Mouse (Mus musculus) limb, embryonic 11.5 days (tissue): ENCODE results near the gene Hspa1b. TPM values are rescaled to one million over a fixed set of nuclear protein-coding genes. Genes with fewer than 3 reads are reported as not detected.
"Not testable (repeated sequence)": the region's sequence is repeated elsewhere in the genome, so short reads cannot be mapped to it uniquely, and the experiment has no call there.

Source experiments
- ATAC-seq: fragments of 200-750 bp; cut with Nextera tagmentation; 2 replicates; pipeline ENCODE4 v1.8.0; 2017; ENCODE audit warnings: low read depth; ENCODE audit not compliant: insufficient number of reproducible peaks, low FRiP score, low TSS enrichment
- DNase-seq: peaks from one replicate; pipeline ENCODE4 v3.0.0-alpha.2; 2015; ENCODE audit warnings: low spot score
- H3K27ac ChIP-seq: fragments of 300-500 bp; sonication (generic); replicated peaks from 2 replicates; pipeline ENCODE4 v1.5.1; 2014; ENCODE audit warnings: low read depth, mild to moderate bottlenecking, low read length
- H3K27me3 ChIP-seq: fragments of 300-500 bp; sonication (generic); 2 replicates; pipeline ENCODE4 v1.6.1; 2014; ENCODE audit warnings: mild to moderate bottlenecking, low read length, mixed read lengths; ENCODE audit not compliant: control insufficient read depth, insufficient read depth
- H3K36me3 ChIP-seq: fragments of 300-500 bp; sonication (generic); 2 replicates; pipeline ENCODE4 v1.6.1; 2014; ENCODE audit warnings: mild to moderate bottlenecking, low read length, moderate library complexity, mixed read lengths; ENCODE audit not compliant: control insufficient read depth, insufficient read depth
- H3K4me1 ChIP-seq: fragments of 300-500 bp; sonication (generic); 2 replicates; pipeline ENCODE4 v1.6.1; 2014; ENCODE audit warnings: low read length, mixed read lengths; ENCODE audit not compliant: control insufficient read depth, insufficient read depth
- H3K4me2 ChIP-seq: fragments of 300-500 bp; sonication (generic); 2 replicates; pipeline ENCODE4 v1.6.1; 2014; ENCODE audit warnings: low read depth, mild to moderate bottlenecking, moderate library complexity; ENCODE audit not compliant: severe bottlenecking
- H3K4me3 ChIP-seq: fragments of 300-500 bp; sonication (generic); 2 replicates; pipeline ENCODE4 v1.5.1; 2014; ENCODE audit warnings: low read depth, low read length
- H3K9ac ChIP-seq: fragments of 300-500 bp; sonication (generic); 2 replicates; pipeline ENCODE4 v1.6.1; 2014; ENCODE audit warnings: mild to moderate bottlenecking, low read length
- H3K9me3 ChIP-seq: fragments of 300-500 bp; sonication (generic); 2 replicates; pipeline ENCODE4 v1.6.1; 2016; ENCODE audit warnings: low read length; ENCODE audit not compliant: control insufficient read depth
- WGBS: fragments of 180-500 bp; shearing (Covaris S2); extraction: QIAGEN DNeasy Blood & Tissue Kit; methylation state at CpG from one replicate; pipeline ENCODE4 v1.1.7; 2014; 5-methylcytosine and 5-hydroxymethylcytosine counted together
- polyA plus RNA-seq: library from polyadenylated mRNA; unstranded; fragments of >200 nt; fragmentation: Nextera tagmentation; extraction: Ambion mirVana; gene quantifications from 2 replicates; pipeline ENCODE4 v1.2.1, GENCODE M21; 2014

Gene Hspa1b
- polyA plus RNA-seq, 1 experiment from 2014 or later = 0.43 TPM

GRCm38 (mm10) chr17:34962125-34962524, 3.1 kb upstream of the Hspa1b start:
- no peaks in the 10 kb centered on the region for H3K27me3 ChIP-seq
- ATAC-seq = no peak
- WGBS = 33% methylated on average over 3 of the region's 3 CpGs
- no peak overlapping the region for H3K4me3 ChIP-seq
- no peaks in the 10 kb centered on the region for H3K9me3 ChIP-seq
- DNase-seq = no peak
- no peaks in the 10 kb centered on the region for H3K36me3 ChIP-seq
- H3K9ac ChIP-seq = no peak overlapping the region
- no peak overlapping the region for H3K27ac ChIP-seq
- H3K4me2 ChIP-seq = no peak overlapping the region
- H3K4me1 ChIP-seq = peaks cover 7% of the 10 kb centered on the region; the same call in 1 of the 2 replicates

GRCm38 (mm10) chr17:34960702-34961493, 1.9 kb upstream of the Hspa1b start:
- no peak for ATAC-seq

GRCm38 (mm10) chr17:34959881-34960515, 960 bp upstream of the Hspa1b start:
- peaks cover 5% of the 10 kb centered on the region; the same call in 1 of the 2 replicates for H3K27me3 ChIP-seq
- 13% methylated on average over 12 of the region's 12 CpGs for WGBS
- peak; percentile 45 for DNase-seq

More at GRCm38 (mm10) chr17:34960702-34961493, 1.9 kb upstream of the Hspa1b start:
- Histone ChIP-seq H3K9me3 (no peaks in the 10 kb centered on the region), H3K4me1 (peaks cover 7% of the 10 kb centered on the region; the same call in 1 of the 2 replicates), H3K4me2 (no peak overlapping the region), H3K9ac (no peak overlapping the region), H3K27ac (no peak overlapping the region), H3K27me3 (peaks cover 4% of the 10 kb centered on the region; the same call in 1 of the 2 replicates), H3K4me3 (no peak overlapping the region), H3K36me3 (no peaks in the 10 kb centered on the region)
- no peak for DNase-seq

DNA sequence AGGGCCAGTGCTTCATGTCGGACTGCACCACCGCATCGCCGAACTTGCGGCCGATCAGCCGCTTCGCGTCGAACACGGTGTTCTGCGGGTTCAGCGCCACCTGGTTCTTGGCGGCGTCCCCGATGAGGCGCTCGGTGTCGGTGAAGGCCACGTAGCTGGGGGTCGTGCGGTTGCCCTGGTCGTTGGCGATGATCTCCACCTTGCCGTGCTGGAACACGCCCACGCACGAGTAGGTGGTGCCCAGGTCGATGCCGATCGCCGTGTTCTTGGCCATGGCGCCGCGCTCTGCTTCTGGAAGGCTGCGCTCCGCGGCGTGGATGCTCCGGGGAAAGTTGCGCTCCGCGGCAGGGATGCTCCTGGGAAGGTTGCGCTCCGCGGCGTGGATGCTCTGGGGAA, 306 bp downstream of the Hspa1b start:
- not testable (repeated sequence) for H3K4me1 ChIP-seq, DNase-seq, H3K9me3 ChIP-seq, H3K27me3 ChIP-seq, H3K9ac ChIP-seq, H3K36me3 ChIP-seq, H3K27ac ChIP-seq
- WGBS = 1% methylated on average over 19 of the region's 47 CpGs
- Histone ChIP-seq H3K4me2 (peak overlapping the region; percentile 60), H3K4me3 (peak overlapping the region; percentile 48)
- ATAC-seq = peak; percentile 32; the same call in 1 of the 2 replicates

More at GRCm38 (mm10) chr17:34959881-34960515, 960 bp upstream of the Hspa1b start:
- peak; percentile 24; the same call in 1 of the 2 replicates for ATAC-seq
- peak overlapping the region; percentile 43; the same call in 1 of the 2 replicates for H3K9ac ChIP-seq
- H3K36me3 ChIP-seq = no peaks in the 10 kb centered on the region
- no peaks in the 10 kb centered on the region for H3K9me3 ChIP-seq
- no peak overlapping the region for H3K27ac ChIP-seq
- H3K4me3 ChIP-seq = peak overlapping the region; percentile 48
- H3K4me1 ChIP-seq = peaks cover 7% of the 10 kb centered on the region; the same call in 1 of the 2 replicates
- peak overlapping the region; percentile 60 for H3K4me2 ChIP-seq

- not testable (repeated sequence) for H3K9ac ChIP-seq, H3K9me3 ChIP-seq, H3K27ac ChIP-seq, H3K27me3 ChIP-seq, ATAC-seq, H3K4me2 ChIP-seq, H3K36me3 ChIP-seq, H3K4me1 ChIP-seq, H3K4me3 ChIP-seq, DNase-seq
- WGBS = 28% methylated on average over 22 of the region's 40 CpGs
Observed at GRCm38 (mm10) chr17:34957966-34958365, 1.1 kb downstream of the Hspa1b start.

DNA sequence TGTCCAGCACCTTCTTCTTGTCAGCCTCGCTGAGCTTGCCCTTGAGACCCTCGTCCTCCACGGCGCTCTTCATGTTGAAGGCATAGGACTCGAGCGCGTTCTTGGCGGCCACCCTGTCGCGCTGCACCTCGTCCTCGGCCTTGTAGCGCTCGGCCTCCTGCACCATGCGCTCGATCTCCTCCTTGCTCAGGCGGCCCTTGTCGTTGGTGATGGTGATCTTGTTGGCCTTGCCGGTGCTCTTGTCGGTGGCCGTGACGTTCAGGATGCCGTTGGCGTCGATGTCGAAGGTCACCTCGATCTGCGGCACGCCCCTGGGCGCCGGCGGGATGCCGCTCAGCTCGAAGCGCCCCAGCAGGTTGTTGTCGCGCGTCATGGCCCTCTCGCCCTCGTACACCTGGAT, 1.7 kb downstream of the Hspa1b start:
- WGBS = 20% methylated on average over 31 of the region's 40 CpGs
- not testable (repeated sequence) for ATAC-seq

GRCm38 (mm10) chr17:34956340-34956739, 2.7 kb downstream of the Hspa1b start:
- H3K36me3 ChIP-seq = no peaks in the 10 kb centered on the region
- H3K4me2 ChIP-seq = no peak overlapping the region
- peaks cover 7% of the 10 kb centered on the region; the same call in 1 of the 2 replicates for H3K4me1 ChIP-seq
- no peaks in the 10 kb centered on the region for H3K9me3 ChIP-seq
- no peak for ATAC-seq
- H3K27me3 ChIP-seq = peaks cover 5% of the 10 kb centered on the region; the same call in 1 of the 2 replicates
- 48% methylated on average over 1 of the region's 1 CpGs for WGBS
- no peak overlapping the region for H3K9ac ChIP-seq
- no peak overlapping the region for H3K27ac ChIP-seq
- DNase-seq = no peak
- no peak overlapping the region for H3K4me3 ChIP-seq

More for the DNA sequence above, 1.7 kb downstream of the Hspa1b start:
- H3K4me3 ChIP-seq, DNase-seq, H3K27ac ChIP-seq, H3K27me3 ChIP-seq, H3K9ac ChIP-seq, H3K9me3 ChIP-seq, H3K36me3 ChIP-seq, H3K4me2 ChIP-seq, H3K4me1 ChIP-seq: not testable (repeated sequence)

DNA sequence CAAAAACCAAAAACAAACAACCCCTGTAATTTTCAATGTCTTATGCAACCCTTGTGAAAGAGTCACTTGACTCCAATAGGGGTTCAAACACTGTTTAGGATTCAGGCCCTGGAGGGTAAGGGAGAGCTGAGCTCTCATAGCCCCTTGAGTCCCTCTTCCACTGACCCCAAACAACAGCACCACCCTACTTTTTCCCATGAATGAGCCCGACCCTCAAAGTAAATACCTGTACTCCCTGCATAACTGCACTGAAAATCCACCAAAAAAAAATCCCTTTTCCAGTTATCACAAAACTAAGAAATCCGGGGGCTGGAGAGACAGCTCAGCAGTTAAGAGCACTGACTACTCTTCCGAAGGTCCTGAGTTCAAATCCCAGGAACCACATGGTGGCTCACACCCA, 3.2 kb downstream of the Hspa1b start:
- ATAC-seq (no peak), DNase-seq (no peak)
- Histone ChIP-seq H3K9ac (no peak overlapping the region), H3K36me3 (peaks cover 3% of the 10 kb centered on the region; the same call in 1 of the 2 replicates), H3K4me1 (peaks cover 7% of the 10 kb centered on the region; the same call in 1 of the 2 replicates), H3K9me3 (no peaks in the 10 kb centered on the region), H3K4me2 (no peak overlapping the region), H3K27me3 (peaks cover 5% of the 10 kb centered on the region; the same call in 1 of the 2 replicates), H3K27ac (no peak overlapping the region), H3K4me3 (no peak overlapping the region)
- 78% methylated on average over 3 of the region's 3 CpGs for WGBS
